Mouse (Mus musculus) spleen, adult 12 weeks (tissue): ENCODE data around the gene Tenm4.

Experiments
- DNase-seq: peaks from one replicate; pipeline ENCODE4 v3.0.0; 2022; ENCODE audit warnings: low spot score

Tenm4 gene

DNA sequence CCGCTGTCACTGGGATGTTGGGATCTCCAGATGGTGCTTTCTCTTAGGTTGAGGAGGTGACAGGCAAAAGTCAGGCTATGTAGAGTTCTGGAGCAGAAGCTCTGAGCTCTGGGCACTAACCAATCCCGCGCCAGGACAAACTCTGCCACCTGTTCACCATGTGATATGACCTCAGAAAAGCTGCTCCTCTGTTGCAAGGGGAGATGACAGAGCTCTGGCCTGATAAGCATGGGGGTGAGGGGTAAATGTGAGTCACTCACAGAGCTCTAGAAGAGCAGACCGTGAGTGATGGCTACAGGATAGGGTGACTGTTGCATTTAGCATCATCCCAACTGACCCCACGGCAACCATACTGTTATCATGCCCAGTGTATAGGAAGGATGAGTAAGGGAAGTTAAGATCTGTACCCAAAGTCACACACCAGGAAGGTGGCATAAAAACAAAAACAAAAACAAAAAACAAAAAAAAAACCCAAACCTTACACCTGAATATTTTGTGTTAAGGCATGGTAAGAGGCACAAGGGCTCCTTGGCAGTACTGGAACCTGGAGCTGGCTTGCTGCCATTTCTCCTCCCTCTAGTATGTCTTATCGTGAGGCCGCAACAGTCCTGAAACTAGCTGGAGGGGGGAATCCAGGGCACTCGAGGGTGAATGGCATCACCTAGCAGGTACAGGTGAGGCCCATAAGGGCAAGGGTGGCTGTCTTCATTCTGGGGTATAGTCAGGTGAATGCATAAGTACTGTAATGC lies 530.2 kb downstream of the Tenm4 start:
- DNase-seq: no peak

DNA sequence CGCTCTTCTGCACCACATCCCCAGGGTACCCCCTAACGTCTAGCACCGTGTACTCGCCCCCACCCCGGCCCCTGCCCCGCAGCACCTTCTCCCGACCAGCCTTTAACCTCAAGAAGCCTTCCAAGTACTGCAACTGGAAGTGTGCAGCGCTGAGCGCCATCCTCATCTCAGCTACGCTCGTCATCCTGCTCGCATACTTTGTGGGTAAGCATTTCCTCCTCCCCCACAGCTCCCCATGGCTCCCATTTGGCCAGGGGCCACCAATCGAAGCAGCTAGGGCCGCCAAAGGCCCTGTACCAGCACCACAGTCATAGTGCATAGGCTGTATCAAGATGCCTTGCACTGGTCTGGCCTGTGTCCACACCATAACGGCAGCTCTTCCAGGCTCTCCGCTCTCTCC lies 532.9 kb downstream of the Tenm4 start:
- DNase-seq: no peak

DNA sequence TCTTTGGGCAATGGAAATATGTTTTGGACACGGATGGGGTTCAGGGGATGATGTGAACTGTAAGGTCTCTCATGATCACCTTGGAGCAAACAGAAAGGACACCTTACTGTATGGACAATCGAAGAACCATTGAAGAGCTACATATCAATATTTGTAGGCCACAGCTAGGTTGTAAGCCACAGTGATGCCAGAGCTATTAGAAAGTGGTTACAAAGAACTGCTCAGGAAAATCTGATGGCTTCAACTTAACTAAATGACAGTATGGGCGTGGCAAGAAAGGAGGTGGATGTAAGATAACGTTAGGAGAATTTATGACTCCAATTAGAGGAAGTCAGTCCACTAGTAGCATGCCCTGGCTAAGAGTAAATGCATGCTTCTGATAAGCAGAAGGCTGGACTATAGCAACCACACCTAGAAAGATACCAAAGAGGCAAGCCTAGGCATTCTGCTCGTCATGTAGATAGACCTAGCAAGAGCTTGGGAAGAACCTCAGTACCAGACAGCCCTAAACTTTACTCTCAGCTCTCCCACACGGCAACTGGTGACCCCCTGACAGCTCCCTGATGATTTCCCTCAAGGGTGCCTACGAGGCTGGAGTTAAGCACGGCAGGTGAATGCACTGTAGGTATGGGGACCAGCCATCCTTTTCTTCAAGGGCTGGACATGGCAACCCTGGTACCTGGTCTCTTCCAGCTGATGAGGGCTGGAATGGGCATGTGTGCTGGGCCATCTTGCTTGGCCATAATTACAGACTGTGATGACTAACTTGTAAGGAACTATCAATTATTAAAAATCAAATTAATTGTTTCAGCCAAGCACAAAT lies 534.5 kb downstream of the Tenm4 start:
- no peak for DNase-seq

DNA sequence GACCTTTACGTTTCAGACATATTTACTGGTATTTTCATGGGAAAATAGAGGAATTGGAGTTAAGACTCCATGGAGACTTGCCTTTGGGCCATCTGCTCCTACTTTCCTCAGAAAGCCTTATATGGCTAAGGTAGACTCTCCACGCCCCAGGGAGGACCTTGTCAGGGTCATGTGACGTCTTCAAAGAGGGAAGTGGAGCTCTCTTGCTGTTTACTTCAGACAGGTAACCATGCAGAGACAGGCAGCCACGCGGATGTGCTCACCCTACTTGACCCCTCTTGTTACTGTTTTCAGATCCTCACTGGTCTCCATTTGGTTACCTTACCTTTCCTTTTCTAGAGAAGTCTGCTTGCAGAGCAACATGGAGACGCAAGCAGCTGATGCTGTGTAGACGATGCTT lies 535.5 kb downstream of the Tenm4 start:
- DNase-seq: peak; percentile 14

DNA sequence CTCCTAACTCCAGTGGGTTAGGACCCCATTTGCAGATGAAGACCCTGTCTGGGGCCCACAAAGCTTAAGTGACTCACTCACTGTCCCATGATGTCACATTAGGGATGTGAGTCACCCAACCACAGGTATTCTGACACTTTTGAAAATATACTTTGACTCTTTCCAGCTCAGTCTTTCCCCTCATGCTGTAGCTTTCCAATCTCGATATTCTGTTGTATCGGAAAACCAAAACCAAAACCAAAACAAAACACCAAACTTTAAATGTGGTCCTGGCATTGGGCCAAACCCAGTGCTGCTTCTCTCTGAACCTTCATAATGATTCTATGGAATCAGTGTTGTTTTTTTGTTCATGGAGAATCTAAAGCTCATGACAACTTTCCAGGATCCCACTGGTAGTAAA lies 536.1 kb downstream of the Tenm4 start:
- DNase-seq: no peak

DNA sequence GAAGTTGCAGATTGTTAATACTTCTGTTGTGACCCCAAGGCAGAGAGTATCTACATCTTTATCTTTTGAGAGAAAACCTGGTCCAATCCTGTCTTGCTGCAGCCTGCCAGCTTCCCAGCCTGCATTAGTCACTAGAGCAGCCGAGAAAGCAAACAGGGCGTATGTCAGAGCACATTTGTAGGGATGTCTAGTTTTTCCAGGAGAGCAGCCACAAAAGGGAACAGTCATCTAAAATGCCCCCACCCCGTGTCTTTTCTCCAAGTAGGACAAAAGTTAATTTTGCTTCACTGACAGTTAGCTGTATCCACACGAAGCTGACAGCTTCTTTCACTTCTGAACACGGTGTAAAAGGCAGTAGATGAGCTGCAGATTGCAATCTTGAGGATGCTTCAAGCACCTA lies 537.0 kb downstream of the Tenm4 start:
- no peak for DNase-seq

DNA sequence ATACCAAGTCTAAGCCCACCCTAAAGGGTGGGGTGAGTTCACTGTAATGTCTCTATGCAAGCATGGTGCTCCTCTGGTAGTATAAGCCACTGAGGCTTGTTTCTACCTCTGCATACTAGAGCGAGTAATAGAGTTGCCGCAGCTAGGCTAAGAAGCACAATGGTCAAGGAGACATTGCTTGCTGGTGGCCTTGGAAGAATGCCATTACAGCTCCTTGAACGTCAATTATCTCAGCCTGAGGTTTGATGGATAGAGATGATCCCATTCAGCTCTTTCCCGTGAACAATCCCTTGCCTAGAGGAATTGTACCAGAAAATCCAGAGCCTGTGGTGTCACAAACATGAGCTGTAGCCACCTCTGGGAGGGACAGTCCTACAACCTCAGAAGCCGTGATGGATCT lies 537.5 kb downstream of the Tenm4 start:
- no peak for DNase-seq

DNA sequence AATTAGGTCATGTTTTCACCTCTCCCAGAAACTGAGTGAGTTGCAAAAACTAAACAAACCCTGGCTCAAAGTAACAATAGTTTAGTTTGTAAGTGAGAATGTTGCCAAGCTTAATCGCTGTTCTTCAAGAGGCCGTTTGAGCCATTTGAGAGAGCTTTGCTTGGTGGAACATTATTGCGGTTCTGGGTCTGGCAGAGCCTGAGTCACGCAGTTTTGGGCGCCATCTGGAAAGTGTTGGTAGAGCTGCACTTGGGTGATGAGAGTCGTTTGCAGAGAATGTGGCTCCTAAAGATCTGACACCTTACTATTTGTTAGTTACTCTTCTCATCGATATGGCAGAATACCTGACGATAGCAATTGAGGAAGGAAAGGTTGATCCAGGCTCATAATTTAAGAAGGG lies 537.9 kb downstream of the Tenm4 start:
- DNase-seq: no peak

DNA sequence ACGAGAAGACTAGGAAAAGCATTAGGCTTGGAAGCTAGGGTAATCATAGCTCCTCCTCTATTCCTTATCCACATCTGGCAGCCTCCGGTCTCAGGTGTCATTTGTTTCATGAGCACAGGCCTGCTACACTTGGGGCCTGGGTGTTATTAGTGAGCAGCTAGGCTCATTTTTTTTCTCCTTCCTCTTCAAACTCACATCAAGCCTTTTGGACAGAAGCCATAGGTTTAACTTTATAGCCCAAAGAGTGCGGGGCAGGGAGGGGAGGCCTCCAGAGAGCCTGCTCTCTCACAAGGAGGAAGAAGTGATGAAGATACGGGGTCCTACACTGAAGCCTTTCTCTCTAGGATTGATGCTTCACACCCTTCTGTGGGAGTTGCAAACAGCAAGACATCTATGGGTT lies 538.8 kb downstream of the Tenm4 start:
- no peak for DNase-seq

DNA sequence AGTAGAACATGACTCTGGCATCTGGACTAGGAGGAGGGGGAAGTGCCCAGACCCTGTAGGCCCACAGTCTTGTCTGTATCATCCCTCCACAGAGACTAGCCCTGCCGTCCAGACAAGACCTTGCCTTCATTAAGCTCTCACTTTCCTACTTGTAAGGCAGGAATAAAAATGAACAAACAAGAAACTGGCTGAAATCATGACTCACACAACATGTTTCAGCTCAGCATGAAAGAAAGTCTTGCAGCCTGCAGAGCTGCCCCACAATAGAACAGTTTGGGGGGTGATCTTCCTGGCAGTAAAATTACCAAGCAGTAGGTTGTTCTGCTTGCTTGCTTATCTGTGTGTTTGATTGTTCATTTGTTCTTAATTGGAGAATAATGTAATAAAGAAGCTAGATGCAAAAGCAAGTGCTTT lies 539.6 kb downstream of the Tenm4 start:
- DNase-seq: no peak

DNA sequence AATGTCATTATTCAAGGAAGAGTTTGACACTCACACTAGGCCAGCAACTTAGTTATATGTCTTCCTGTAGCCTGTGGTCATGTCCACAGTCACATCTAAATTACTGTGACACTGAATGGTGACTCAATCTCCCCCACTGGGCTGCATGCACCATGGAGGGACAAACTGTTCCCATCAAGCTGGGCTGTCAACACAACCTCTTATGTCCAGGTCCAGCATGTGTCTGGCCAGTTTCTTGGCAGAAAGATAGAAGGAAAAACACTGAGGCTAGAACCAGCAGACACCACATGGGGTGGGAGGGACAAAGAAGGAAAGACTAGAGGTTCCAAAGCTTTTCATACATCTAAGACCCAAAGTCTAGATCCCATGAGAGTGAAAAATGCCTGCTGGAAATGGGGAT lies 541.8 kb downstream of the Tenm4 start:
- no peak for DNase-seq

DNA sequence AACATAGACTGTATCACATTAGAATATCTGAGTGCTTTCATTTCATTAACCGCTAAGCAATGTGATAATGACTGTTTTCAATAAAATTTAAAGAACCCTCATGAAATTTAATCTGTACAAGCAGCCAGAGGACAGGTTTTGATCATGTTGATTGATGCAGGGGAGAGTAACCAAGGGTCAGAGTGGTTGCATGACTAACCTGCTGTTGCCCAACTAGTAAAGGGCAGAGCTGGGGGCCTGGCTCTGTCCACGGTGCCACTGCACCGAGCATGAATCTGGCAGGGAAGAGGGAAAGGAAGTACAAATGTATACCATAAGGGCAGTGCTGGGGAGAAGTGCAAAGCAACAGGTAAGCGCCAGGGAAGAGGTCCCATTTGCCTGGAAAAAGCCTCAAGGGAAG lies 545.9 kb downstream of the Tenm4 start:
- no peak for DNase-seq

DNA sequence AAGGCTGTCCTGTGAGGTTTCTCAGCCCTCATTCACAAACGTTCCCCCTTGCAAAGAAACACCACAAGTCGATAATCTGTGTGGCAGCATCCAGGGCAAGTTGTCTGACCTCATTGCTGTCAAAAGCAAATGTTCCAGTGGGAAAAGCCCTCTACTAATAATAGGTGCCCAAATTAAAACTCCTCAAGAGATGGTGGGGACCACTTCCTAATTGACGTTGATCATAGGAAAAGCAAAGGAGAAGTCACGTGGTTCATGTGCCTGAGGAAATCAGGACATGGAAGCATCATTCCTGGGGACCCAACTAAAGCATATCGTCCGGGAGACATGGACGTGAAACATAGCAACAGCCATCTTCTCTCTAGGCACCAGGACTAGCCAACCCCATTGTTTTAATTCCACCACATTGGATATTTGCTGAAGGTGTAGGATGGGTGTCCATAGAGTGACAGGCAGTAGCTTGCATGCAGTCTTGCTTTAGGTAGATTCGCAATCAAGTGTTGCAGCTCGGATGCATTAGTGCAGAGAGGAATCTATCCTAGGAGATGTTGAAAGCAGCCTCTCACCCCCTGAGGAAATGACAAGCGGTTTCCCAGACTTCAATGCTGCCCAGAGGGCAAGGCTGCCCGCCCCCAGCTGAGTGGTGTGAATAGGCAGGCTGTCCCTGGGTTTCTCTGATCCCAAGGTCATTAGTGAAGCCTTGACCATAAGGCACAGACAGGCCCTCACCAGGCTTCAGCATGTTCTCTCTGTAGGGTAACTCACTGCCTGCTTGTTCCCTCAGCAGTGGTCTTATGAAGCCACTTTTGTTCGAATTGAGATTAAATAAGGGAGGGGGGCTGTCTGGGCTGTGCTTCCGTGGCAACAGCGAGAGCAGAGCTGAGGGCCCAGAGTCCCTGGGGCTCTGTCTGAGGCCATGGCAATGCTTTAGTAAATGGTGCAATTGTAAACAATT lies 547.4 kb downstream of the Tenm4 start:
- DNase-seq: no peak

DNA sequence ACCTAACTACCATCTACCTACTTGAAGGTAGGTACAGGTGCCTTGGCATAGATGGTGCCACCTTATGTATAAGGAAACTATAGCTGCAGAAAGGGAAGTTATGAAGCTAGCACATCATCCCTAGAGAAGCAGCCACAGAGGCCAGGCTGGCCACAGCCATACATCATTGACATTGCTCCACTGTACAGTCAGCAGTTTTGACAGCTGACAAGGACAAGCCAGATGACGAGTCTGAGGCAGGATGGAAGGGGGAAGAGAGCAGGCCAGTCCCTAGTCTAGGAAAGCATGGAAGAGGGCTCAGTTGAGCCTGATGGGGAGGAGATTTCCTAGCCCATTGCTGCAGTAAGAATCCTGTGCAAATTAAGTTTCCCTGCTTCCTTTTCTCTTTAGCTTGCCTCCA lies 548.9 kb downstream of the Tenm4 start:
- no peak for DNase-seq

DNA sequence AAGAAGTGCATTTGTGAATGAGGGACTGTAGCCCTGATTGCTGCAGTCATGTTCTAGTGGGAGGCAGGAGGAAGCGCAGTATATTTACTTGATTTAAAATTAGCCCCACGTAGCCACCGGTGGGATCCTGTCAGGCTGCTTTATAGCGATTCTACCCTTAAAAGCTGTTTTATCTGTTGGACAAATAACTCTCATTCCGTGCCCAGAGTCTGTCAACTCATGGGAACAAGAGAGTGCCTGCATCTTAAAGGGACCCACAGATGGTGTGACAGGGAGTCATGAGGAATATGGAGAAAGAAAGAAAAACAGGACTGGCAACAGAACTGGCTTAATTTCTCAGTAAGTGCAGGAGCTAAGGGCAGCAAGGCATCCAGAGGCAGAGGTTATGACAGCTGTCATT lies 549.4 kb downstream of the Tenm4 start:
- DNase-seq: no peak

DNA sequence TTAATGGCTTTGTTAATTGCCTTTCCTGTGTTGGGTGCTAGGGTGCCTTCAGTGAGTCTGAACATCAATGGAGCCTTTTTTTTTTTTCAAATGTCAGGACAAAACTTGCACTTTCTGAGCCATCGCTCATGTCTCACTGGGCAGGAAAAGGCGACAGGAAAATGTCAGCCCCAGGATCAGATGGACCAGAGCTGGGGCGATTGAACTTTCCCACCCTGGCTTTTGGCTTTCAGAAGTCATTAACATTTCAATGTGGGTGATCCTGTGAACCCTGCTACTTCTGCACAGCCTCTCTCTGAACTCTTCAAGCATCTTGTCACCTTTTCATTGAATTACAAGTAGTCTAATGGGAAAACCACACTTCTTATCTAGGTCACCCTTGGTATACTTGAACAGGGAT lies 551.8 kb downstream of the Tenm4 start:
- no peak for DNase-seq

DNA sequence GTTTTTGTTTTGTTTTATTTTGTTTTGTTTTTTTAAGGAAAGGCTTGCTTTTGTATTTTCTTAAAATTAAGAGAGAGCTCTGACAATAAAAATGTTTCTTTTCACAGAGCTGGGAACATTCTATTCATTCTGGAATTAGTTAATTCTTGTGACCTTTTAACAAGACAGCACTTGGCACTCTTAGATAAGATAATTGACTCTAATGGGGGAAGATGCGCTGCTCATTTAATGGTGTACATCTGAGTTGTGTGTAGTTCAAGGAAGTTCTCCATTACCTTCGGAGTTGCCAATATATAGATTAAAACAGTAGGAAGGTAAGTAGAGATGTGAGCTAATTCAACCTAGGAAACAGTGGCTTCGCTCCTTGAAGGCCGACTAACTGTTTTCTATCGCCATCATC lies 554.6 kb downstream of the Tenm4 start:
- no peak for DNase-seq

DNA sequence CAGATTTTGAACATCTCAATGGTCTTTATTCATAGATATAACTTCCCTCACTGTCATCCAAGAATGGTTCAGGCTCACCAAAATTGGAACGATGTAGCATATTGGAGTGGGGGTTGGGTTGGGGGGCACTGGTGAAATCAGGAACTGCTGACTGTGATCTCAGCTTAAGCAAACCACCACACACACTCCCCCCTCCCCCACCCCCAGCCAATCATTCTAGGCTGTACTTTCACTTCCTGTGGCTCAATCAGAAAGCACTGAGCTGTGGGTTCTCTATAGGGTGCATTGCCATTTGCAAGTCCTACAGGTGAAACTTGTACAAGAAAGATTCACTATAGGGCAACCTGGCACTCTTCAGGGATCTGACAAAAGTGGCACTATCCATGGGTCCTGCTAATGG lies 559.3 kb downstream of the Tenm4 start:
- no peak for DNase-seq

DNA sequence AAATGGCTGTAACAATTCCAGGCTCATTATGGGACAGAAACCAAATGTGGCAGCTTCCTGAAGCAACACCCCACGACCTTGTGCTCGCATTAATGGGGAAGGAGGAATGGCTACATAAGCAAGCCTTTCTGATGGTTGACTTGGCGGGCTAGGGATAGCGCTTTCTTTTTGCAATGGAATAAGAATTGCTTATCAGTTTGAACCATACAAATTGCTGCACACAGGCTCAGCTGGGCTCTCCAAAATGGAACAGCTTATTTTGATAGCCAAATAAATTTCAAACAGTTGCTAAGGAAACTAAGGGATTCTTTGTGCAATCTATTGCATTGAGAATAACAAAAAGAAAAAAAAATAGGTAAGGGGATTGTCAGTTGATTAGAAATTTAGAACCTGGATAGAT lies 560.9 kb downstream of the Tenm4 start:
- DNase-seq: no peak

DNA sequence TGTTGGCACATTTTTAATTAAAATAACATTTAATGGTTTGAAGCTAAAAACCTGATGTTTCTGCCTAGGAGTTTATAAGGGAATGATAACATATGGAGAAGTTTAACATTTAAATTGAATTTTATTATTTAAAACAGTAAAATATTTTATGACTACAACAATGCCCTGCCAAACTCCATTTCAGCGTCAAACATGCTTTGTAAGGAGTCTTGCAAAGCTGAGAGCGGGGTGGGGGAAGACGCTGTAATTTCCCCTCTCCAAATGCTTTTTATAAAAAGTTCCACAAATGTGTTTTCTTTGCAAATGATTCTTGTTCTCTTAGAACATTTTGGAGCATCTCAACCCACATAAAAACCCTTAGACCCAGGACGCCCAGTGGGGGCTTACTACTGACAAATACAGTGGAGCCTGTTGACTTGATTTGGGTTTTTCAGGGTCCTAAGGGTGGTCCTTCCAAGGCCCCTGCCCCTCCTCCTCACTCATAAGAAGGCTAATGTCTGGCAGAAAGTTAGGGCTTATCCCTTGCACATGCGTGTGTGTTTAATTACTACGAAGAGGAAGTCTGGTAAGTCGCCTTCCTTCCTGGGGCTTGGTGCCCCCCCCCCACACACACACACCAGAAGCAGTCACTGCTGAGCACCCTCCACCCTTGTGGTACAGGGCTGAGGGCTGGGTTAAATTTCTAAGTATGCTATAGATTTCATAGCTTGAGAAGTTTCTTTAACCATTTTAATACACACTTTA lies 563.4 kb downstream of the Tenm4 start:
- DNase-seq: no peak

DNA sequence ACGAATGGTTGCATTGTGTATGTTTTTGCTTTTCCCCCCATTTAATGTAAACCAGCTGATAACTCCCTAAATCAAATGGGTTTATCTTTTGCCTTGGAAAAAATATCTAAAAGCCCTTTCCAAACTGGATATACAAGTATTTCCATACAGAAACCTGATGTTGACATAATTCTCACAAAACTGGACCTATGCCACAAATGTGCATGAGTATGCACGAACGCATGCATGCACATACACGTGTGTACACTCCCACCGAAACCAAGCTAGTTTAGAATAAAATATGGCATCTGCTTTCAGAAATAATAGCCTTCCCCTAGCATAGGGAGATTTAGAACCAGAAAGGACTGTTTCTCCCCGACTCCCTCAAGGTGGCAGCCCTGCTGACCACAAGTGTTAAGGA lies 569.6 kb downstream of the Tenm4 start:
- no peak for DNase-seq

DNA sequence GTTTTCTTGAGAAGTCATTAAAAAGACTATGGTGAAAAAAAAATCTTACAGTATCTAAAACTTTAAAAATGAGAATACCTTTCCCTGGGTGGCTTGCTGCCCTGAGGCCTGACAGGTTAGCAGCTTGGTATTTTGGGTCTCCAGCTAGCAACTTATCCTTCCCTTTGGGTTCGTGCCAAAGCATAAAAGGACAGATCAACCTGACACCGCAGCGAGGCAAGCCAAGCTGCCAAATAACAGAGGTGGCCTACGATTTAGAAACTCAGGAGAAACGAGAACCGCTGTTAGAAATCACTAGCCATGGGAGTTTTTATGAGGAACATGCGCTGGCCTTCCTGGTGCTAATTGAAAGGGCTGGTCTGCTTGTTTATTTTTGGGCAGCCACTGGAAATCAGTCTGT lies 571.2 kb downstream of the Tenm4 start:
- DNase-seq: no peak
